Mouse (Mus musculus): ENCODE results near the gene Bst2.

Gene Bst2

GRCm38 (mm10) chr8:71560071-71560470 is 22.8 kb upstream of the Bst2 start:
- no peak for DNase-seq (ENCODE audit: low read depth, low spot score)

GRCm38 (mm10) chr8:71558958-71559690 is 21.9 kb upstream of the Bst2 start:
- DNase-seq (ENCODE audit: low read depth, low spot score), result peak; percentile 52

DNA sequence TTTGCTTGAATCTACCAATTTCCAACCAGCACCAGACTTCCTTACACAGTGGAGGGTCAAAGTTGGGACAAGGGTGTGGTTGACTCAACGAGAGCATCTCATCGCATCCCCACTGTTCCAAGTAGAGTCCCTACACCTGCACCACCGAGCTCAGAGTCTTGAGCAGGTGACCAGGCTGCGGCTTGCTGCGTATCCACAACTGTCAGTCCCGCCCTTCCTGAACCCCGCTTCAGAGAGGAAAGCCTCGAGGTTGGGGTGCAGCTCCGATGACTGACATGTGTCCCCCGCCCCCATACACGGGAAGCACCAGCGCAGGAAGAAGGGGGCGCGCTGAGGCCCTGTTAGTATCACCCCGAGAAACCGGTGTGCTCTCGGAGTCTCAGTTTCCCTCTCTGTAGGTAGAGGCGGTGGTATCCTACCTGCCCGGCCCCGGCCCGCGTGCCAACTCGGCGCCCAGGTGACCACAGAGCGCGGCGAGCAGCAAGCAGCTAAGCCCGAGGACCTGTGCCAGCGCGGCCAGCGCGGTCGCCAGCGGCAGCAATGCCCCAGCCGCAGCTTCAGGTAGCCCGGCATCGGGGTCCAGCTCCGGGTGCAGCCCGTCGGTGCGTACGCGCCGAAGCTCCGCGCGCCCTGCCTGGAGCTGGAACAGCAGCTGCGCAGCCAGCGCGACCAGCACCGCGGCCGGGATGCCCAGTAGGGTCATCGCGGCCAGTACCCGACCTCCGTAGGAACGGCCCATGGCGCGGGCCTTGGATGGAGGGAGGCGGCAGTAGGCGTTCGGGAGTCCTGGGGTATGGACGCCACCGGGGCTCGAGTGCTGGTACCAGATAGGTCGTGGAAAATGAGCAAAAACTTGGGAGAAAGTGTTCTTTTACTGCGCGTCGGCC is 21.1 kb upstream of the Bst2 start, which contains the start of gene Tmem221:
Gene Tmem221, minus strand, starts transcription at position 801 of the 887 bp plus-strand sequence.
- no peak for DNase-seq (ENCODE audit: low read depth, low spot score)

DNA sequence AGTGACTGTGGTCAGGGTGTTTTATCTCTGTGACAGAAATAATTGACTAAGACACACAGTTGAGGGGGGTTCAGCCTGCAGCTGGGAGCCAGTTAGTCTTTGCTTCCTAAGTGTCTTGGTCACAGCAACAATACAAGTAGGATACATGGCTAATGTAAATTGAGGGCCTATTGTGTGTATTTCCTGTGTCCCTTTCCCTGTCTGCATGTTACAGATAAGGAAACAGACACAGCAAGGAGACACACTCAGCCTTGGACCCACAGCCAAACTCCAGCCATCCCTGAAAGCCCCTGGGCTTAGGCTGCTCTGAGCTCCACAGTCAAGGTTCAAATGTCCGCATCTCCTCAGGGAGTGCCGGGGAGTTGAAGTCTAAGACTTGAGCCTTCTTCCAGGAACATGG is 17.4 kb upstream of the Bst2 start:
- no peak for DNase-seq (ENCODE audit: low read depth, low spot score)

DNA sequence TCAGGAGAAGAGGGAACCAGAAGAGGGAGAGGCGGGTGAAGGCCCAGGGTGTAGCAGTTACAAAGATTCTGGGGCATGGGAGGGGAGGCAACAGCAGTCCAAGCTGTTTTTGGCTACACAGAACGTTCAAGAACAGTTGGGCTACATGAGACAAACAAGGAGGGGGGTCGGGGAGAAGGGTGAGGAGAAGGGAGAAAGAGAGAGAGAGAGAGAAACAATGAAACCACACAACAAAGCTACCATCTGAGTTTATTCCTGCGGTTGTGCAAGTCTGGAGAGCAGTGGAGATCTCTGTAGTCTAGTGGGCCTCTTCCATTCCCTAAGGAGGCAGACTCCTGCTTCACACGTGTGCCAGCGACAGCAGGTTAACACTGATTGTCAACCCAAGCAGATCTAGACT is 16.7 kb upstream of the Bst2 start:
- no peak for DNase-seq (ENCODE audit: low read depth, low spot score)

DNA sequence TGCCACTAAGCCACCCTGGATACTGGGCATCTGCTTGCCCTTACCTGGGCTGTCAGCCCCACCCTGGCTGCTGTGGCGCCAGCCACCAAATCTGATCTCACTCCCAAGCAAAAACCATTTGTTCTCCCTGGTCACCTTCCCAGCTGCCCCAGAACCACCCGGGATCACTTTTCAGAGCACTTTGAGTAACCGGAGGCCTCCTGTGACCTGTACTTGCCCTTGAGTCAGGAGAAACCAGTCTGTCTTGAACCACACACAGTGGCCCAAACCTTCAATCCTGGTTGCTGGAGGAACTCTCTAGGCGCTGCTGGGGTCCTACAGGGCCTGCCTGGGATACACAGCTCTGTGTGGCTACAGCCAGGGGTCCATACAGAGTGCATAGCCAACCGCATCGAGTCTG is 15.5 kb upstream of the Bst2 start:
- DNase-seq (ENCODE audit: low read depth, low spot score), result no peak

DNA sequence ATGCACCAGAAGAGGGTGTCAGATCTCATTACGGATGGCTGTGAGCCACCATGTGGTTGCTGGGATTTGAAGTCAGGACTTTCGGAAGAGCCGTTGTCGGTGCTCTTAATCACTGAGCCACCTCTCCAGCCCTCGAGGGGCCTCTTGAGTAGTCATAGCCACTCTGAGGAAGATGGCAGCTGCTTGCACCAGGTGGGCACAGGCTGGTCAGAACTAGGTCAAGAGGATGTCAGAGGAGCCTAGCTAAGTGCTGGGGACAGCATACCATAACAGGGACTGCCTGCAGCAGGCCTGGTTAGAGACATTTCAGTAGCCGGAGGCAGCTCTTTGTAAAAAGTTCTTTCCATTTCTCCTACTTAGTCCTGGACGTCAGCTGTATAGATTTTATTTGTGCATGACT is 13.5 kb upstream of the Bst2 start:
- no peak for DNase-seq (ENCODE audit: low read depth, low spot score)

DNA sequence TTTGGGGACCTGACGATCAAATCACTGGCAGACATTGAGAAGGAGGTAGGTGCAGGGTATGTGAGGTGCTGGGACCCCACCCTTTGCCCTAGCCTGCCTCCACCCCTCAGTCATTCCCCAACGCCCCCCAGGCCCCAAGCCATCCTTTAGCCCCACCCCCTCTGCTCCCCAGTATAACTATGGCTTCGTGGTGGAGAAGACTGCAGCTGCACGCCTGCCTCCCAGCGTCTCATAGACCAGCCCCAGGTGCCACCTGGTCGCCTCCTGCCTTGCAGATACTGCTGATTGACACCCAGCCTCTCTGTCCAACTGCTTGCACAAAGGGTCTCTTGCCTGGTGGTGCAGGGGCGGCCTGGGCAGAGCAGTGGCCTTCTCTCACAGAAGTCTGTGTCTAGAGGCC is 10.3 kb upstream of the Bst2 start:
- DNase-seq (ENCODE audit: low read depth, low spot score), result no peak

- DNase-seq (ENCODE audit: low read depth, low spot score), result no peak
These were observed 7.8 kb upstream of the Bst2 start for GRCm38 (mm10) chr8:71545053-71545452.

DNA sequence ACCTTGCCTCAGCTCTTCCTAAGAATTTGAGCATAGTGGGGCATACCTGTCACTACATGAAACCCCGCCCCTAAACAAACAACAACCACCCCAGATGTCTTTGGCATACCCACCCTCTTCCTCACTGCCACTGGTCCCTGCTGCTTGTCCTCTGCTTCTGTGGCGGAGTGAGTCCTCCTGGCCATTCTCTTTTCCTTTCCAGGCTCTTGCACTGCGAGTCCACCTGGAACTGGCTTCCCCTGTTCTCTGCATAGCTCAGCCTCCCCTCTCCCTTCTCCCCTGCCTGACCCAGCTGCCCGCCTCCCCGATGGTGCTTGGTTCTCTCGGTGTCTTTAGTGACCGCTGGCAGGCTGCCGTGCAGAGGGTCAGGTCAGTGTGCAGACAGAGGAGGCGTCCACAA is 6.5 kb upstream of the Bst2 start:
- no peak for DNase-seq (ENCODE audit: low read depth, low spot score)

GRCm38 (mm10) chr8:71542632-71543343 is 5.5 kb upstream of the Bst2 start, which contains the start of gene Mvb12a:
Gene Mvb12a, plus strand, starts transcription at chr8:71542922.
- DNase-seq (ENCODE audit: low read depth, low spot score), result peak; percentile 100

DNA sequence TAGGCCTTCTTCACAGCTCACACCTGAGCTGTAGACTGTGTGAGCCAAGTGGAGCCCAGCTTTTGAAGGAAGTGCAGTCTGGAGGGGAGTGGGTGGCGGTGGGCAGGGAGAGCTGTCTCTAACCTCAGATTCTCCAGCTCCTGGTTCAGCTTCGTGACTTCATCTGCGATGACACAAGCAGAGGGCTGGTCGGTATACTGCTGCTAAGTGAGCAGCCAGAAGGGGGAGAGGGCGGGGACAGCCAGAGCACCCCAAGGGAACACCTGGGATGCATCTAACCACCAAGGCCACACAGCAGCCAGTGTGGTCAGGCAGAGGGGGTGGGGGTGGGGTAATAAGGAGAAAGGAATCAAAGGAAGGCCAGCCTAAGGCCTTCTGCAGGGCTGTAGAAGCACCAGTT is 1.6 kb downstream of the Bst2 start:
- peak; percentile 51 for DNase-seq (ENCODE audit: low read depth, low spot score)

DNA sequence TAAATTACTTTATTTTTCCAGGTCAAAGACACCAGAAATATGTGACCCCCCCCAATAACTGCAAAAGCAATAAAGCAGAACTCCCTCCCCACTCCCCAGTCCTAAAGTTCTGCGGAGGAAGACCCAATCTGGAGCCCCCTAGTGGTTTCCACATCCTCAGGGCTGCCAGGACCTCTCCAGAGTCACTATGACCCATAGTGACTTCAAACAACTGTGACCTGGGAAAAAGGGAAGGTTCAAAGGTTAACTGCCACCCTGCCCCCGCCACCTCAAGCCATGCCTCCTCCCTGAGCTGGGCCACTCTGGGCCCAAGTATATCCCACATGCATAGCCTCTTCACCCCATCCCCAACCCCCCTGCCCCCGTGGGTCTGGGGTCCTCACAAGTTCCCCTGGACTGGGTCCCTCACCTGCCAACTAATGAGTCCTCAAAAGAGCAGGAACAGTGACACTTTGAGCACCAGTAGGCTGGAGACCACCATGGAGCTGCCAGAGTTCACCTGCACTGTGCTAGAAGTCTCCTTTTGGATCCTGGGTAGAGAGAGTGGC is 2.9 kb downstream of the Bst2 start:
- no peak for DNase-seq (ENCODE audit: low read depth, low spot score)

DNA sequence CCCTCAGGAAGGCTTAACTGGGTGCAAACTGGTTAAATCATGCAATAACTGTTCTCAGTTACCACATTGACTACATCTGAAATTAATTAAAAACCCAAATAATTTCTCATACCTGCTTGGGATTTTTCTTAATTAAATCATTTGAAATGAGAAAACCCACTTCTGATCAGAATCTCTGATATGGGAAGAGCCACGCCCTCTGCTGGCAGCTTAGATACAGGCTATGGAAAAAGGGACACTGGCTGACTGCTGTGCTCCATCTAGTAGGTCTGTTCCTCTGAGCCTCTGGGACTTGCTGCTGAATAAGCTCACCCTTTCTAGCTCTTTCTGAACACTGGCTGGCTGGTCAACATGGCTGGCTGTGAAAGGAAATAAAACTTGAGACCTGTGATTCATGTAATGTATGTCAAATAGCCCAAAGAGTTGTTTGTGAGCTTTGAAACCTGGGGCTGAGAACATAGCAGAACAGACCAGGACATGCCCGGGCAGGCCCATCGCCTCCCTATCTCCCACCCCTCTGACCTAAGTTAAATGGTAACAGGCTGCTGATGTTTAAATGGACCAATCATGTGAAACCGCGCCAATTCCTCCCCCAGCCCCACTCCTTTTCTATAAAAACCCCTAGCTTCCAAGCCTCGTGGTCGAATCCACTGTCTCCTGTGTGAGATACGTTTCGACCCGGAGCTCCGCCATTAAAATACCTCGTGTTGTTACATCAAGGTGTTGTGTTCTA is 6.4 kb downstream of the Bst2 start:
- peak; percentile 77 for DNase-seq (ENCODE audit: low read depth, low spot score)

DNA sequence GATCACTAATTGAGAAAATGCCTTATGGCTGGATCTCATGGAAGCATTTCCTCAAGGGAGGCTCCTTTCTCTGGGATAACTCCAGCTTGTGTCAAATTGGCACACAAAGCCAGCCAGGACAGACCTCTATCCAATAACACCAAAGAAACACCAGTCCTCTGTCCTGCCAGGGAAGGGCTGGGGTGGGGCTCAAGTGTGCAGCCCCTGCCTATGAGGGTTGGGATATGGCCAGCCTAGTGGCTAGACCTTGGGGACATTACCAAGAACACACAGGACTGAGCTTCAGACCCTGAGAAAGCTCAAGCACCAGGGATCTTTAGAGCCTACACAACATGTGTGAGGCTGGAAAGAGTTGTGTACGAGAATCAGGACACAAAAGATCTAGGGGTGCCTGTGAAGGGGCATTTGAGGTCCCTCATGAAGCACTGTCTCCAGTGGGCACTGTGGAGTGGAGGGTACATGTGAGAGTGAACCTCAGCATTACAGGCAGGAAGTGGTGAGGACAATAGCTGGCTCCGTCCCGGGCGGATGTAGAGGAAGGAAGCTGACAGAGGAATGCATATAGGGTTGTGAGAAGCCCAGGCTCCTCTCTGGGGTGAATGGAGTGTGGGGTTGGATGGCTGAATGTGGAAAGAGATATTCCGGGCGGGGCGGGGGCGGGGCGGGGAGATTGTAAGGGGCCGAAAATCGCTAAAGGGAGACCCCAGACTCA is 8.7 kb downstream of the Bst2 start:
- DNase-seq (ENCODE audit: low read depth, low spot score), result no peak

- DNase-seq (ENCODE audit: low read depth, low spot score), result no peak
These were observed 9.9 kb downstream of the Bst2 start for GRCm38 (mm10) chr8:71527162-71527870.

DNA sequence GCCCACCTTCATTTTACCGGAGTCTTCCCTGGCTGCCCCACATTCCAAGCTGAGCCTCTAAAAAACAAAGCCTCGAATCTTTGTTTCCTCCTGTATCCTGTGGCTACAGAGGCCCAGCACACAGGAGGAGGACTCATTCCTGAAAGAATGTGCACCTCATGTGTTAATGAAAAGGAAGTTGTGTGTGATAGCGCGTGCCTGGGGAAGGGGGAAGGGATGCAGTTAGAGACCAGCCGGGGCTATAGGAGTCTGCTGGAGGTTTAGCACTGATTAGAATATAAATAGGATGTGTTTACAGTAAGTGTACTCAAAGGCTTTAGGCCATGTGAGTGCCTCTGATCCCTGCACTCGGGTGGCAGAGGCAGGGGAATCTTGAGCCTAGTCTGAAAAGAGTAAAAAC is 11.0 kb downstream of the Bst2 start:
- DNase-seq (ENCODE audit: low read depth, low spot score), result no peak

DNA sequence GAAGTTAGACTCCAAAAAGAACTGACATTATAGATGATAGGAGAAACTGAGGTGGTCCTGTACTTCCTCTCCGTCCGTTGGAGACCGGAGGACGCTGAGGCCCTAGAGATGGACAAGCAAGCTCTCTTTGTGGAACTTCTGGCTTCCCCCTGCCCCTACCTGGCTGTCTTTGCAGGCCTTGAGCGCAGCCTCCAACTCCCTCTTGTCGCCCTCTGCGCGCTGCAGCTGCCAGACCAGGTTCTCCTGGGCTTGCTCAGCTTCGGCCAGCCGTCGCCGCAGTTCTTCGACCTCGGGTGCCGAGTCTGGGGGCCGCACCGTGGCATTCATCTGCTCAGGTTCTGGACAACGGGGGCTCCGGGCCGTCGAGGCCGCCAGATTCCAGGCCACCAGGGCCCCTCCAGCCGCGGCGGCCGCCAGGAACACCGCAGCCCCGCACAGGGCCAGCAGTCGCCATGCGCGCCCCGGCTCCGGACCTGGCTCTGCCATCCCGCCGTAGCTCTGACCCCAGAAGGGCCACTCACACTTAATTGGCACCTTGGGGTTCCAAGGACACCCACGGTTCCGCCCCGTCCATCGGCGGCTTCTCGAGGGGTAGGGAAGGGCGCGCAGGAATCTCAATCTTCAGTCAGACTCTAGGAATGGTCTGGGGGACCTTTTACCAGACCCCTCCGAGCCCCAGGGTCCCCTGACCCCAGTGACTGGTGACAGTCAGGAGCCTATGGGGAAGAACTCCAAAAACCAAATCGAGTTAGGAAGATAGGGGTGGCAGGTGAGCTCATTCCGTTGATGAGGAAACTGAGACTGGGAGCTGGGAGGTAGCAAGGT is 11.8 kb downstream of the Bst2 start, which contains the start of gene Ccdc194:
Gene Ccdc194, minus strand, starts transcription at position 486 of the 825 bp plus-strand sequence.
- no peak for DNase-seq (ENCODE audit: low read depth, low spot score)

GRCm38 (mm10) chr8:71521634-71522033 is 15.6 kb downstream of the Bst2 start:
- DNase-seq (ENCODE audit: low read depth, low spot score), result peak; percentile 96

Data from brain, adult 2 months (tissue).